Mouse (Mus musculus): ENCODE measurements around the gene Vps29.

DNA sequence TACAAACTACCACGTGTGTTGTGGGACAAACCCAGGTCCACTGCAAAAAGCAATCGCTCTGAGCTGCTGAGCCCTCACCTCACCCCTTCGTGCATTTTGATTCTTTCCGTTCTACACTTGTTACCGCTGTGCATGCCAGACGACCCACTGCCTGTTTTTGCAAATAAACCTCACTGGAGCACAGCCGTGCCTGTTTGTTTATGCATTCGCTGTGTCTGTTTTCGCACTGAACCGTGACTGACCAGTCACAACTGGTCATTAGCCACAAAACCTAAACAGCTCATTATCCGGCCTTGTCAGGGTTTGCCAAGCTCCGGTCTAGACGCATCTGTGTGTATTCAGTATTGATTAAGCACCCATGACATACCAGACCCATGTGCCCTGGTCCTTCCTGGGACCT is 48.0 kb downstream of the Vps29 start:
- TF ChIP-seq POLR2A (IDR thresholded peaks at IDR 0.05; ENCODE audit: extremely low read depth, insufficient read depth, low read length) (no peak), CTCF (IDR thresholded peaks at IDR 0.05; ENCODE audit: extremely low read depth, insufficient read depth, low read length) (no peak)
